ENCODE assay signal across 9 mouse cellular contexts in genomic region chr9:24974021-24974741, GRCm38 (mm10).
DNase-seq lines count a peak whose midpoint lies in the region; ATAC-seq lines count a peak whose summit lies in the region.
"Had no signal": no experiment of that assay in that cellular context is flagged by ENCODE, and none has a peak within 500 bp of the region (broad histone marks: within the 10 kb centered on the region; RNA-seq: fewer than 3 reads in every experiment).

No protein-coding gene starts in this region.

- H3K27me3 ChIP-seq in forebrain, embryonic 14.5 days (replicated peaks; ENCODE audit: control insufficient read depth, insufficient read depth, low read length) = no peaks in the 10 kb centered on the region
- H3K27me3 ChIP-seq in hindbrain, embryonic 13.5 days = 0 out of 2 replicates have a peak, but pooled peaks cover 6% of the 10 kb centered on the region
- no peaks in the 10 kb centered on the region for H3K27me3 ChIP-seq in limb, embryonic 15.5 days
- no peaks in the 10 kb centered on the region for H3K27me3 ChIP-seq in neural tube, embryonic 15.5 days (replicated peaks)
- H3K27me3 ChIP-seq: liver, embryonic 15.5 days had no signal

- H3K36me3 ChIP-seq in forebrain, embryonic 14.5 days (ENCODE audit: control insufficient read depth, insufficient read depth, low read length) = no peaks in the 10 kb centered on the region
- H3K36me3 ChIP-seq in hindbrain, embryonic 13.5 days = no peaks in the 10 kb centered on the region
- no peaks in the 10 kb centered on the region for H3K36me3 ChIP-seq in limb, embryonic 15.5 days
- no peaks in the 10 kb centered on the region for H3K36me3 ChIP-seq in neural tube, embryonic 15.5 days
- H3K36me3 ChIP-seq: liver, embryonic 15.5 days had no signal

- peak; percentile 19 to 21 for DNase-seq in cerebellum, postnatal 14 days
- DNase-seq in cerebellum, adult 11-12 months = no peak
- DNase-seq in forebrain, embryonic 14.5 days (ENCODE audit: low spot score) = peak; percentile 80
- DNase-seq in layer of hippocampus, postnatal 14 days (ENCODE audit: low spot score in 2 of 2) = no peak
- no peak for DNase-seq in right cerebral cortex, adult 18-20 months

- peak; percentile 85 for ATAC-seq in forebrain, embryonic 14.5 days
- peak; percentile 77 for ATAC-seq in hindbrain, embryonic 13.5 days (ENCODE audit: low FRiP score)
- no peak for ATAC-seq in limb, embryonic 15.5 days (ENCODE audit: insufficient number of reproducible peaks, low FRiP score, low TSS enrichment, low read depth)
- ATAC-seq in neural tube, embryonic 15.5 days (ENCODE audit: low FRiP score) = peak; percentile 65

- H3K9me3 ChIP-seq in forebrain, embryonic 14.5 days (replicated peaks; ENCODE audit: control insufficient read depth, low read length) = no peaks in the 10 kb centered on the region
- H3K9me3 ChIP-seq in hindbrain, embryonic 13.5 days = no peaks in the 10 kb centered on the region
- no peaks in the 10 kb centered on the region for H3K9me3 ChIP-seq in limb, embryonic 15.5 days
- no peaks in the 10 kb centered on the region for H3K9me3 ChIP-seq in neural tube, embryonic 15.5 days (replicated peaks)
- H3K9me3 ChIP-seq: liver, embryonic 15.5 days had no signal

- peaks cover 9% of the 10 kb centered on the region for H3K4me1 ChIP-seq in forebrain, embryonic 14.5 days (ENCODE audit: control insufficient read depth, insufficient read depth, low read length)
- H3K4me1 ChIP-seq in hindbrain, embryonic 13.5 days (replicated peaks) = peaks cover 13% of the 10 kb centered on the region
- peaks cover 13% of the 10 kb centered on the region for H3K4me1 ChIP-seq in limb, embryonic 15.5 days
- peaks cover 14% of the 10 kb centered on the region for H3K4me1 ChIP-seq in neural tube, embryonic 15.5 days
- H3K4me1 ChIP-seq: liver, embryonic 15.5 days had no signal

- peak overlapping the region; percentile 35; the same call in 1 of the 2 replicates for H3K9ac ChIP-seq in forebrain, embryonic 14.5 days (ENCODE audit: low read length)
- peak overlapping the region; percentile 30; the same call in 1 of the 2 replicates for H3K9ac ChIP-seq in hindbrain, embryonic 13.5 days
- H3K9ac ChIP-seq in limb, embryonic 15.5 days = no peak overlapping the region
- H3K9ac ChIP-seq in neural tube, embryonic 15.5 days (replicated peaks) = no peak overlapping the region
- H3K9ac ChIP-seq: liver, embryonic 15.5 days had no signal

- 0 out of 2 replicates have a peak overlapping the region, but pooled peaks have one; percentile 11 for H3K4me3 ChIP-seq in forebrain, embryonic 14.5 days (ENCODE audit: low read depth, low read length)
- H3K4me3 ChIP-seq in hindbrain, embryonic 13.5 days = peak overlapping the region; percentile 15
- 0 out of 2 replicates have a peak overlapping the region, but pooled peaks have one; percentile 4 for H3K4me3 ChIP-seq in limb, embryonic 15.5 days
- no peak overlapping the region; the same call in 1 of the 2 replicates for H3K4me3 ChIP-seq in neural tube, embryonic 15.5 days (replicated peaks)
- H3K4me3 ChIP-seq: liver, embryonic 15.5 days had no signal

- under 1% methylated on average over 19 of the region's 19 CpGs for whole genome bisulfite sequencing in forebrain, embryonic 14.5 days
- 7% methylated on average over 19 of the region's 19 CpGs for WGBS in hindbrain, embryonic 13.5 days
- WGBS in limb, embryonic 15.5 days = 4% methylated on average over 19 of the region's 19 CpGs
- WGBS in neural tube, embryonic 15.5 days = 16% methylated on average over 19 of the region's 19 CpGs

- H3K27ac ChIP-seq in forebrain, embryonic 14.5 days (ENCODE audit: low read depth, low read length) = peak overlapping the region; percentile 40; the same call in 1 of the 2 replicates
- H3K27ac ChIP-seq in hindbrain, embryonic 13.5 days = peak overlapping the region; percentile 66; the same call in 1 of the 2 replicates
- no peak overlapping the region for H3K27ac ChIP-seq in limb, embryonic 15.5 days
- 0 out of 2 replicates have a peak overlapping the region, but pooled peaks have one; percentile 11 for H3K27ac ChIP-seq in neural tube, embryonic 15.5 days (replicated peaks)
- H3K27ac ChIP-seq: liver, embryonic 15.5 days had no signal

- H3K4me2 ChIP-seq in forebrain, embryonic 14.5 days (ENCODE audit: low read length) = peak overlapping the region; percentile 47
- peak overlapping the region; percentile 51 for H3K4me2 ChIP-seq in hindbrain, embryonic 13.5 days
- peak overlapping the region; percentile 37 for H3K4me2 ChIP-seq in limb, embryonic 15.5 days
- peak overlapping the region; percentile 51 for H3K4me2 ChIP-seq in neural tube, embryonic 15.5 days
- H3K4me2 ChIP-seq: liver, embryonic 15.5 days had no signal

Comparison
In these comparisons a context has a peak if more than half of its experiments do, and no peak if none do; other contexts are left out.
1. DNase-seq: peak in cerebellum, postnatal 14 days (2 of 2) and forebrain, embryonic 14.5 days (single experiment); none in cerebellum, adult 11-12 months (single experiment), layer of hippocampus, postnatal 14 days (0 of 2) and right cerebral cortex, adult 18-20 months (single experiment).
2. H3K9ac ChIP-seq: peak in forebrain, embryonic 14.5 days (single experiment) and hindbrain, embryonic 13.5 days (single experiment); none in limb, embryonic 15.5 days (single experiment) and neural tube, embryonic 15.5 days (single experiment).
3. Peak in every context shown above with its lines, with median percentiles within 50 percentile points of each other: H3K4me2 ChIP-seq.